Mouse (Mus musculus): Measurements from ENCODE around the gene Git1. TPM values are rescaled to one million over a fixed set of nuclear protein-coding genes. Genes with fewer than 3 reads are reported as not detected.

Gene Git1
- polyA plus RNA-seq, 1 experiment = 37.9 TPM

DNA sequence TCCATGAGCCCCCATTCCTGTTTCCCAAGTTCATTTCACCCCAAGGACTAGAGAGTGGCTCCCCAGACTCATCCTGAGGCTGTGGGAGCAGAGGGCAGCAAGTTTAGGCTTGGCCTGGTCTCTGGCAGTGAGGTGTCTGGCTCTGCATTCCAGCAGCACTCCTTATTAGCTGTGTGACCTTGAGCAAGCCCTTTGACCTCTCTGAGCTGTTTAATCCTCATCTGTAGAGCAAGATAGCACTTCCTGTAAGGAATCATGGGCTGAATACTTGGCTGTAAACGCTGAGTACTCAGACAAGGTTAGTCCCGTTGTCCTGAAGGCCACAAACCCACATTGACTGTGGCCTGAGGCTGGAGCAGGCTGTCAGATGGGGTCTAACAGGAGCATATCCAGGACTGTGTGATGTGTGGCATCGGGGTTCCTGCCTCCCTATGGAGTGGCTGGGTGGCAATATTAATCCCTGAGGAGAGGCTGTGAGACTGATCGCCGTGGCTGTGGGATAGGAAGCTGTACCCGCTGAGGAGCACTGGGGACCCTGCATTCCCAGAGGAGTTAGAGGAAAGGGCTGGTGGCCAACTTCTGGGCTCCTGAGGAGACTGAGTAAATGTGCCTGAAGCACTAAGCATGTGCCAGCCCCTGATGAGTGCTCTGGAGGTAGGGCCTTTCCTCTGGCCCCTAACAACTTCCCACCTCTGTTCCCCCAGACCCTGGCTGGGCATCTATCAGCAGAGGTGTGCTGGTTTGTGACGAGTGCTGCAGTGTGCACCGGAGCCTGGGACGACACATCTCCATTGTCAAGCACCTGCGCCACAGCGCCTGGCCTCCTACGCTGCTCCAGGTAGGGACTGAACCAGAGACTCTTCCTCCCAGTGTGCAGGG, 5.1 kb downstream of the Git1 start:
- Histone ChIP-seq H3K27ac (ENCODE audit: insufficient read depth, low read length) (no peak overlapping the region), H3K4me3 (ENCODE audit: insufficient read depth, low read length) (no peak overlapping the region), H3K4me1 (ENCODE audit: control insufficient read depth, insufficient read depth, low read length) (peaks cover 27% of the 10 kb centered on the region)
- TF ChIP-seq CTCF (IDR thresholded peaks at IDR 0.05; ENCODE audit: borderline replicate concordance, insufficient read depth, low read length) = no peak
- no peak for TF ChIP-seq POLR2A (IDR thresholded peaks at IDR 0.05; ENCODE audit: low read depth, low read length)

DNA sequence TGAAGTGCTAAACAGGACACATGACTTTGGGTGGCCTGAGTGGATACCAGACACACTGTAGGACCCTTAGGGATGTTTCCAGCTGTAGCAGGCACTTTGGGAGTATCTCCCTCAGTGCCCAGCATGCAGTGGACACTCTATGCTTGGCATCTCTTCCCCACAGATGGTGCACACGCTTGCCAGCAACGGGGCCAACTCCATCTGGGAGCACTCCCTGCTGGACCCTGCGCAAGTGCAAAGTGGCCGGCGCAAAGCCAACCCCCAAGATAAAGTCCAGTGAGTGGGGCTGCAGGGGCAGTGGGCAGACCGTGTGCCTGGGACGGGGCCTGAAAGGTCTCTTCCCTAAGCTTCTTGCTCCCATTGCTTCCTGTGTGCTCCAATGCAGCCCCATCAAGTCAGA, 6.0 kb downstream of the Git1 start:
- no peak overlapping the region for H3K27ac ChIP-seq (ENCODE audit: insufficient read depth, low read length)
- H3K4me1 ChIP-seq (ENCODE audit: control insufficient read depth, insufficient read depth, low read length) = peaks cover 27% of the 10 kb centered on the region
- no peak overlapping the region for H3K4me3 ChIP-seq (ENCODE audit: insufficient read depth, low read length)
- TF ChIP-seq CTCF (IDR thresholded peaks at IDR 0.05; ENCODE audit: borderline replicate concordance, insufficient read depth, low read length) (no peak), POLR2A (IDR thresholded peaks at IDR 0.05; ENCODE audit: low read depth, low read length) (no peak)

DNA sequence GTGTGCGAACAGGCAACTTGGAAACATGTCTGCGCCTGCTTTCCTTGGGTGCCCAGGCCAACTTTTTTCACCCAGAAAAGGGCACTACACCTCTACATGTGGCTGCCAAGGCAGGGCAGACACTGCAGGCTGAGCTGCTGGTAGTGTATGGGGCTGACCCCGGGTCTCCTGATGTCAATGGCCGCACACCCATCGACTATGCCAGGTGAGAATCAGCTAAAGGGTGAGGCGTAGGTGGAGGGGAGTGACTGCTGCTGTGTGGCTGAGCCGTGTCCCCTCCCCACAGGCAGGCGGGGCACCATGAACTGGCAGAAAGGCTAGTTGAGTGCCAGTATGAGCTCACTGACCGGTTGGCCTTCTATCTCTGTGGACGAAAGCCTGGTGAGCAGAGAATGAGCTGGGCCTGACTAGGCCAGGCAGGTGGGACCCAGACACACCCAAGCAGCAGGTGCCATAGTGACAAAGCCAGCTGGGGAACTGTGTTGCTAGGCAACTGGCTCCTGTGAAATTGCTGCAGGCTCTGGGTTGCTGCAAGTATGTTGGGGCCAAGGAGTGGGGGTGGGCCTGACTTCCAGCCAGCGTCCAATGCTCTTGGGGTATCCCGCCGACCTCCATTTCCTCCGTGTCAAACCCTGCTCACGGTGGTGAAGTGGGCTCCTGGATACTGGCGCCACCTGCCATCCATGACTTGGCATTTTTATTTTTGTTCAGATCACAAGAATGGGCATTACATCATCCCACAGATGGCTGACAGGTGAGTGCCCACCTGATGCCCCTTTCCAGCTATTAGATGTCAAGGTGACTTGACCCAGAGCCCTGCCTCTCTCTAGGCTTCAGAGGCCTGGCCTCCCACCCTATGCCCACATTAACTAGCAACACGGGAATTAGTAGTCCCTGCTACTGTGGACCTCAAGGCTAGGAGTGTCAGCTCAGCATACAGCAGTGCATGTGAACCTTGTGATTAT, 7.3 kb downstream of the Git1 start:
- no peak overlapping the region for H3K27ac ChIP-seq (ENCODE audit: insufficient read depth, low read length)
- H3K4me1 ChIP-seq (ENCODE audit: control insufficient read depth, insufficient read depth, low read length) = peaks cover 16% of the 10 kb centered on the region; the same call in 1 of the 2 replicates
- no peak overlapping the region for H3K4me3 ChIP-seq (ENCODE audit: insufficient read depth, low read length)
- no peak for TF ChIP-seq POLR2A (IDR thresholded peaks at IDR 0.05; ENCODE audit: low read depth, low read length)
- no peak for TF ChIP-seq CTCF (IDR thresholded peaks at IDR 0.05; ENCODE audit: borderline replicate concordance, insufficient read depth, low read length)

GRCm38 (mm10) chr11:77501392-77501791, 8.0 kb downstream of the Git1 start:
- TF ChIP-seq CTCF (IDR thresholded peaks at IDR 0.05; ENCODE audit: borderline replicate concordance, insufficient read depth, low read length) (peak; percentile 86; the same call in 1 of the 2 replicates), POLR2A (IDR thresholded peaks at IDR 0.05; ENCODE audit: low read depth, low read length) (no peak)
- Histone ChIP-seq H3K27ac (ENCODE audit: insufficient read depth, low read length) (no peak overlapping the region), H3K4me3 (ENCODE audit: insufficient read depth, low read length) (no peak overlapping the region), H3K4me1 (ENCODE audit: control insufficient read depth, insufficient read depth, low read length) (peaks cover 15% of the 10 kb centered on the region; the same call in 1 of the 2 replicates)

DNA sequence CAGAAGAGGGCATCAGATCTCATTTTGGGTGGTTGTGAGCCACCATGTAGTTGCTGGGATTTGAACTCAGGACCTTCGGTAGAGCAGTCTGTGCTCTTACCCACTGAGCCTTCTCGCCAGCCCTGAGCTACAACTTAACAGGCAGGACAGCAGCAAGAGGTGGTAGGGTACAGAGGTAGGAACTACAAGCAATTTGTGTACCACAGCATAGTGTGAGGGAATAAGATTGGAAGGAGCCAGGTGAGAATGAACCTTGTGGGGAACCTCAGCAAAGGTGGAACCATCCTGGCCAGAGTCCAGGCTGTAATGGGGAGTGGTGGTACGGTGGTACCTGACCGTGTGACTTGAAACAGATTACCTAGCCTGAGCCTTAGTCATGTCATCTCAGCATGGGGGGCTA, 8.6 kb downstream of the Git1 start:
- Histone ChIP-seq H3K4me1 (ENCODE audit: control insufficient read depth, insufficient read depth, low read length) (peaks cover 15% of the 10 kb centered on the region; the same call in 1 of the 2 replicates), H3K4me3 (ENCODE audit: insufficient read depth, low read length) (no peak overlapping the region), H3K27ac (ENCODE audit: insufficient read depth, low read length) (no peak overlapping the region)
- TF ChIP-seq POLR2A (IDR thresholded peaks at IDR 0.05; ENCODE audit: low read depth, low read length) (no peak), CTCF (IDR thresholded peaks at IDR 0.05; ENCODE audit: borderline replicate concordance, insufficient read depth, low read length) (no peak)

DNA sequence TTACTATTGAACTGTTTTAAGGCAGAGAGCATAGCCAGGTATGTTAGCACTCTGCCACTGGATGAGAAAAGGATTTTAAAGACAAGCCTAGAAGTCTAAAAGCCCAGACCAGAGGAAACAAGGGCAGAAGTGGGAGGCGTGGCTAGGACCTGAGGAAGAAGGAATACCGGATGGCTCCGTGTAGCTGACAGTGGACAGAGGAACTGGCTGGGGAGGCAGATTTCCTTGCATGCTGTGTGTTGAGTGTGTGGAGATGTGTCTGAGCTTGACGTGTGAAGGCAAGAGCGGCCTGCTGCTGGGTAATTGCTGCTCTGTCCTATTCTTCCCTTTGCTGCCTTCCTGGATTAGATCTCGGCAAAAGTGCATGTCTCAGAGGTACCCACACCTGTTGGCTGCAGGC, 9.1 kb downstream of the Git1 start:
- no peak overlapping the region for H3K27ac ChIP-seq (ENCODE audit: insufficient read depth, low read length)
- no peak for TF ChIP-seq CTCF (IDR thresholded peaks at IDR 0.05; ENCODE audit: borderline replicate concordance, insufficient read depth, low read length)
- no peak for TF ChIP-seq POLR2A (IDR thresholded peaks at IDR 0.05; ENCODE audit: low read depth, low read length)
- no peak overlapping the region for H3K4me3 ChIP-seq (ENCODE audit: insufficient read depth, low read length)
- H3K4me1 ChIP-seq (ENCODE audit: control insufficient read depth, insufficient read depth, low read length) = peaks cover 15% of the 10 kb centered on the region; the same call in 1 of the 2 replicates

- Histone ChIP-seq H3K4me3 (ENCODE audit: insufficient read depth, low read length) (no peak overlapping the region), H3K4me1 (ENCODE audit: control insufficient read depth, insufficient read depth, low read length) (0 out of 2 replicates have a peak, but pooled peaks cover 5% of the 10 kb centered on the region), H3K27ac (ENCODE audit: insufficient read depth, low read length) (0 out of 2 replicates have a peak overlapping the region, but pooled peaks have one; percentile 23)
- TF ChIP-seq POLR2A (IDR thresholded peaks at IDR 0.05; ENCODE audit: low read depth, low read length) (no peak; the same call in 1 of the 2 replicates), CTCF (IDR thresholded peaks at IDR 0.05; ENCODE audit: borderline replicate concordance, insufficient read depth, low read length) (no peak)
These were observed 10.1 kb downstream of the Git1 start for GRCm38 (mm10) chr11:77503511-77503910.

DNA sequence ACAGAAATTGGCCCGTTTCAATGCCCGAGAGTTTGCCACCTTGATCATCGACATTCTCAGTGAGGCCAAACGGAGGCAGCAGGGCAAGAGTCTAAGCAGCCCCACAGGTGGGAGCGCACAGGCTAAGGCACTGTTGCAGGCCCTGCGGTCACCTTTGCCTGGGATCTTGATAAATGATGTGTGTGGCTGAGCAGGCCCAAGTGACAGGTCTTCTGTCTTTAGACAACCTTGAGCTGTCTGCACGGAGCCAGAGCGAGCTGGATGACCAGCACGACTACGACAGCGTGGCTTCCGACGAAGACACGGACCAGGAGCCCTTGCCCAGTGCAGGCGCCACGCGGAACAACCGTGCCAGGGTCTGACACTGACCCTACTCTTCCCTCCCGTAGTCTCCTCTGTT, 11.0 kb downstream of the Git1 start:
- TF ChIP-seq CTCF (IDR thresholded peaks at IDR 0.05; ENCODE audit: borderline replicate concordance, insufficient read depth, low read length) = no peak
- TF ChIP-seq POLR2A (IDR thresholded peaks at IDR 0.05; ENCODE audit: low read depth, low read length) = no peak
- H3K4me3 ChIP-seq (ENCODE audit: insufficient read depth, low read length) = no peak overlapping the region
- 0 out of 2 replicates have a peak, but pooled peaks cover 5% of the 10 kb centered on the region for H3K4me1 ChIP-seq (ENCODE audit: control insufficient read depth, insufficient read depth, low read length)
- no peak overlapping the region for H3K27ac ChIP-seq (ENCODE audit: insufficient read depth, low read length)

DNA sequence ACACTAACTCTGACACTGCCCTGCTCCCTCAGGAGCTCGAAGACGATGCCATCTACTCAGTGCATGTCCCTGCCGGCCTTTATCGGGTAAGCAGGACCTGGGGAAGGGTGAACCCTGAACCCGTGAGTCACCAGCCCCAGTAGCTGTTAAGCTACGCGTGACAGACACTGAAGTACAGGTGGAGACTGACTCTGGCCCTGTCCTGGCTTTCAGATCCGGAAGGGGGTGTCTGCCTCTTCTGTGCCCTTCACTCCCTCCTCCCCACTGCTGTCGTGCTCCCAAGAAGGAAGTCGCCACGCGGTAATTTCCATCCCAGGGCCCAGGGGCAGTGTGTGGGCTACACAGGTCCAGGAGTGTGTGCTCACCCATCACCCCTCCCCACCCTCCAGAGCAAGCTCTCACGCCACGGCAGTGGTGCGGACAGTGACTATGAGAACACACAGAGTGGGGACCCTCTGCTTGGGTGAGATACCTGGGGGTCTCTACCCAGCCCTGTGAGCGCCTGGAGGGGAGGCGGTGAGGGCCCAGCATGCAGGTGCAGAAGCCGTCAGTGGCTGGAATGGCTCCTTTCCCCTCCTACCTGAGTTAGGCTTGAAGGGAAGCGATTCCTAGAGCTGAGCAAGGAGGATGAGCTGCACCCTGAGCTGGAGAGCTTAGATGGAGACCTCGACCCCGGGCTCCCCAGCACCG, 12.1 kb downstream of the Git1 start:
- H3K4me3 ChIP-seq (ENCODE audit: insufficient read depth, low read length) = no peak overlapping the region
- TF ChIP-seq CTCF (IDR thresholded peaks at IDR 0.05; ENCODE audit: borderline replicate concordance, insufficient read depth, low read length) (no peak), POLR2A (IDR thresholded peaks at IDR 0.05; ENCODE audit: low read depth, low read length) (no peak)
- 0 out of 2 replicates have a peak, but pooled peaks cover 5% of the 10 kb centered on the region for H3K4me1 ChIP-seq (ENCODE audit: control insufficient read depth, insufficient read depth, low read length)
- H3K27ac ChIP-seq (ENCODE audit: insufficient read depth, low read length) = no peak overlapping the region
